Mouse (Mus musculus) kidney, adult 2 months (tissue): Measurements from ENCODE around the gene Fam208b. TPM values are rescaled to one million over a fixed set of nuclear protein-coding genes. Genes with fewer than 3 reads are reported as not detected.

Experiments used
- DNase-seq: peaks from one replicate; pipeline ENCODE4 v3.0.0; 2021
- H3K27ac ChIP-seq: fragments of 200-500 bp; 2 replicates; pipeline ENCODE4 v1.5.1; 2012; ENCODE audit warnings: low read depth, low read length, control low read depth, inconsistent platforms; ENCODE audit not compliant: insufficient read depth
- H3K27me3 ChIP-seq: fragments of 200-500 bp; replicated peaks from 2 replicates; pipeline ENCODE4 v1.6.1; 2012; ENCODE audit warnings: mild to moderate bottlenecking, moderate library complexity, low read length, inconsistent platforms; ENCODE audit not compliant: control insufficient read depth, insufficient read depth
- H3K36me3 ChIP-seq: fragments of 200-500 bp; 2 replicates; pipeline ENCODE4 v1.6.1; 2012; ENCODE audit warnings: mild to moderate bottlenecking, moderate library complexity, low read length, inconsistent platforms; ENCODE audit not compliant: control insufficient read depth, insufficient read depth
- H3K4me1 ChIP-seq: fragments of 200-500 bp; 2 replicates; pipeline ENCODE4 v1.6.1; 2011; ENCODE audit warnings: low read length; ENCODE audit not compliant: control insufficient read depth, insufficient read depth
- H3K4me3 ChIP-seq: fragments of 200-500 bp; 2 replicates; pipeline ENCODE4 v1.5.1; 2011; ENCODE audit warnings: mild to moderate bottlenecking, low read depth, low read length, control low read depth; ENCODE audit not compliant: insufficient read depth
- CTCF ChIP-seq: fragments of 200-500 bp; conservative IDR thresholded peaks from 2 replicates; pipeline ENCODE4 v1.5.1; 2011; ENCODE audit warnings: low read depth, mild to moderate bottlenecking, control low read depth, low read length, moderate library complexity, mixed read lengths; ENCODE audit not compliant: insufficient read depth, insufficient read length
- POLR2A ChIP-seq: fragments of 200-500 bp; IDR thresholded peaks from one replicate; pipeline ENCODE4 v1.6.1; 2011; ENCODE audit warnings: low read depth, low read length, control low read depth
- WGBS: fragments of 180-500 bp; shearing (Covaris S2); methylation state at CpG from one replicate; pipeline ENCODE4 v1.1.7; 2018; 5-methylcytosine and 5-hydroxymethylcytosine counted together
- polyA plus RNA-seq: library from polyadenylated mRNA; depleted of rRNA; stranded (reverse); fragments of >200 nt; gene quantifications from 2 replicates; pipeline ENCODE4 v1.2.3, GENCODE M21; 2012

Gene Fam208b
- polyA plus RNA-seq, 1 experiment: 2.8 TPM

- 88% methylated on average over 9 of the region's 9 CpGs for WGBS
Measured at GRCm38 (mm10) chr13:3632551-3632950, 21.6 kb upstream of the Fam208b start.

DNA sequence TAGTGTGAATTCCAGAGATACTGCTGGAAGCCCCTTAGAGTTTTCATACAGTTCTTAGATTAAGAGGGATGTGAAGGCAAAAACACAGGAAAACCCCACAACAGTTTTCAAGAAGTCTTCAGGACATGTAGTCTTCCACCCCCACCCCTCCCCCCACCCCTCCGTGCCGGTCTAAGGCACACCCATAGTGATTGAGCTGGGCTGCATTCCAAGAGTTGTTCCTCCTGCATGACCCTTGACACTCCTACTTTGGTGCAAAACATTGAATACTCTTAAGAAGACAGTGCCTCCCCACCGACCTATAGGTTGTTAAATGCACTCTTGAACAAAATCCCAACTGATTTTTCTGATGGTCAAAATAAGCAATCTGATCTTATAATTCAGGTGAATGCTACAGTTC, 17.2 kb upstream of the Fam208b start:
- Histone ChIP-seq H3K36me3 (no peaks in the 10 kb centered on the region), H3K4me3 (no peak overlapping the region), H3K27me3 (no peaks in the 10 kb centered on the region), H3K27ac (no peak overlapping the region), H3K4me1 (no peaks in the 10 kb centered on the region)
- no peak for TF ChIP-seq CTCF
- no peak for TF ChIP-seq POLR2A
- peak; percentile 68 for DNase-seq
- WGBS: 6% methylated on average over 3 of the region's 3 CpGs

More at GRCm38 (mm10) chr13:3632551-3632950, 21.6 kb upstream of the Fam208b start:
- no peaks in the 10 kb centered on the region for H3K27me3 ChIP-seq
- no peak overlapping the region for H3K4me3 ChIP-seq
- H3K27ac ChIP-seq: no peak overlapping the region
- H3K36me3 ChIP-seq: no peaks in the 10 kb centered on the region
- TF ChIP-seq CTCF (no peak), POLR2A (no peak)
- DNase-seq: no peak
- H3K4me1 ChIP-seq: no peaks in the 10 kb centered on the region; the same call in 1 of the 2 replicates

- Histone ChIP-seq H3K27me3 (no peaks in the 10 kb centered on the region), H3K4me3 (no peak overlapping the region), H3K4me1 (no peaks in the 10 kb centered on the region), H3K36me3 (no peaks in the 10 kb centered on the region), H3K27ac (no peak overlapping the region)
- no peak for TF ChIP-seq CTCF
- TF ChIP-seq POLR2A: no peak
- WGBS: 77% methylated on average over 3 of the region's 3 CpGs
- no peak for DNase-seq
Measured at GRCm38 (mm10) chr13:3627139-3627538, 16.2 kb upstream of the Fam208b start.

DNA sequence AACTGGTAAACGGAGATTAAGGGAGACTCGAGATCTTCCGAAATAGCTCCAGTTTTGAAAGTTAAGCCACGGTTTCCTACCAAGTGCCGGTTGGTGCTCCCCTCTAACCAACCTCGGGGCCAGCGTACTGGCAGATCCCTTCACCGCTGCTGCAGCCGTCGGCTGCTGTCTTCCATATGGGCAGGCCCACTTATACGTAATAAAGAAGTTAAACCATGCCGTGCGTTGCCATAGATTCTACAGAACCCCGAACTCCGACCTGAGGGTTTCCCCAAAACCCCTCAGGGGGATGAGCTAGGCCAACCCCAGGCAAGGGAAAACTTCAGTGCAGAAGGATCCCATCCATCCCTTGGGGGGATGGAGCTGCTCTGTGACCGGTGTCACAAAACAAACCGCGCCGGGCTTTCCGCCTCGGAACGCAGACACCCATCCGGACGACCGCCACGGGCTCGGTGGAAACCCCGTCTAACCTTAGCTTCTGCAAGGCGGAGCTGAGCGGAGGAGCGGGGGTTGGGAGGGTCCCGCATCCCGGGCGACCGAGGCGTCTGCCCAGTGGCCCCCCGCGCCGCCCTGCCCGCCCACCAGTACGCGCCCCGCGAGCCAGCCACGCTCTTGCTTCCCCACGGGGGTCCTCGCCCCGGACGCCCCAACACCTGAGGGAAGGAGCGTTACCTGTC, 652 bp downstream of the Fam208b start:
- peak; percentile 30 for DNase-seq
- H3K27ac ChIP-seq: peak overlapping the region; percentile 7; the same call in 1 of the 2 replicates
- H3K27me3 ChIP-seq: no peaks in the 10 kb centered on the region
- under 1% methylated on average over 50 of the region's 50 CpGs for WGBS
- peak overlapping the region; percentile 80 for H3K4me3 ChIP-seq
- no peak for TF ChIP-seq POLR2A
- no peak for TF ChIP-seq CTCF
- no peaks in the 10 kb centered on the region for H3K36me3 ChIP-seq
- H3K4me1 ChIP-seq: 0 out of 2 replicates have a peak, but pooled peaks cover 3% of the 10 kb centered on the region

GRCm38 (mm10) chr13:3609780-3610117, 1.2 kb downstream of the Fam208b start:
- Histone ChIP-seq H3K4me3 (peak overlapping the region; percentile 80), H3K36me3 (no peaks in the 10 kb centered on the region), H3K27ac (no peak overlapping the region), H3K4me1 (0 out of 2 replicates have a peak, but pooled peaks cover 3% of the 10 kb centered on the region), H3K27me3 (no peaks in the 10 kb centered on the region)
- TF ChIP-seq POLR2A: no peak
- no peak for TF ChIP-seq CTCF
- DNase-seq: no peak
- WGBS: 15% methylated on average over 8 of the region's 8 CpGs

GRCm38 (mm10) chr13:3596232-3596631, 14.7 kb downstream of the Fam208b start:
- Histone ChIP-seq H3K27ac (no peak overlapping the region), H3K4me1 (no peaks in the 10 kb centered on the region), H3K4me3 (no peak overlapping the region), H3K36me3 (peaks cover 3% of the 10 kb centered on the region; the same call in 1 of the 2 replicates), H3K27me3 (no peaks in the 10 kb centered on the region)
- DNase-seq: no peak
- 96% methylated on average over 6 of the region's 6 CpGs for WGBS
- no peak for TF ChIP-seq CTCF
- no peak for TF ChIP-seq POLR2A

DNA sequence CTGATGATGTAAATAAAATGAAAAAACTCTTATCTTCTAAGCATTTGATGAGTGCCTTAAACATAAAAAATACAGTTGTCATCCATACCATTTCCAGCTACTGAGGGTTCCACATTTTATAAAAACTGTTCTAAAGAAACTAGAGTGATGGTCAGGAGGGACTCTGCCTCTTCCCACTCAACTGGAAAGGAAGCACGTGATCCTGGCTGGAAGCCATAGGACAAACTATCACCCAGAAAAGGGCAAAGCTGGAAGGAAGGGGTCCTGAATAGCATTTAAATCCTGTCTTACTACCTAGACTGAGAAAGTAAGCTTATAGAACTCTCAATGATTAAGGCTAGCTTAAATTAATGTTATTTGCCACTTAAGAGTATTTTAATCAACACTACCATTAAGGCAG, 16.6 kb downstream of the Fam208b start:
- no peaks in the 10 kb centered on the region for H3K4me1 ChIP-seq
- DNase-seq: peak; percentile 79
- no peak overlapping the region for H3K27ac ChIP-seq
- 37% methylated on average over 1 of the region's 1 CpGs for WGBS
- no peak for TF ChIP-seq CTCF
- TF ChIP-seq POLR2A: no peak
- peaks cover 3% of the 10 kb centered on the region for H3K36me3 ChIP-seq
- H3K27me3 ChIP-seq: no peaks in the 10 kb centered on the region
- no peak overlapping the region for H3K4me3 ChIP-seq
